Mouse (Mus musculus): ENCODE measurements around the gene Cyp39a1. TPM values are rescaled to one million over a fixed set of nuclear protein-coding genes. Genes with fewer than 3 reads are reported as not detected.

Cyp39a1 gene
- polyA plus RNA-seq, 1 experiment from 2014 or later: 63.7 TPM

DNA sequence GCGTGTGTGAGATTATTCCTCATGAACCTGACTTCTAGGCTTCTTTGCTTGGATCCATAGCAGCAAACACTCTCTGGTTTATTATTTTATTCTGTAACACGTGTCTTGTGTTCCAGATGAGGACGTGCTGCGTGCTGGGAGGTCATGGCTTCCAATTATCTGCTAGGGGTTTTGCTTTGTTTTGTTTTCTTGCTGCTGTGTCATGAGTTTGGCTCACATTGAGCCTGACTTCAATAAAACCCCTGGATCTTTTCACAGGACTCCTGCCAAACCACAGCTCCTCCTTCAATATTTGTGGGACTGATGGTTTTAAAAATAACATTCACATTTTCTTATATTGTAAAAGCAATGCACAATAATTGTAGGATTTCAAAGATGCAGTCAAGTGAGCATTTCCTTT lies 117.3 kb downstream of the Cyp39a1 start:
- no peak overlapping the region for H3K4me3 ChIP-seq (ENCODE audit: low read length)
- no peaks in the 10 kb centered on the region for H3K36me3 ChIP-seq (ENCODE audit: control insufficient read depth, insufficient read depth)
- no peak overlapping the region for H3K4me2 ChIP-seq (ENCODE audit: low read depth, low read length)
- ATAC-seq (replicated peaks; ENCODE audit: extremely low read depth, insufficient read depth, low FRiP score): no peak
- no peaks in the 10 kb centered on the region for H3K9me3 ChIP-seq (replicated peaks; ENCODE audit: control insufficient read depth, low read length)
- H3K4me1 ChIP-seq (ENCODE audit: control insufficient read depth, insufficient read depth, low read length): no peaks in the 10 kb centered on the region
- 72% methylated on average over 4 of the region's 4 CpGs for WGBS
- H3K27me3 ChIP-seq (ENCODE audit: control insufficient read depth, insufficient read depth, low read length): no peaks in the 10 kb centered on the region
- no peak overlapping the region for H3K27ac ChIP-seq (ENCODE audit: low read length)
- H3K9ac ChIP-seq (ENCODE audit: low read length): no peak overlapping the region

DNA sequence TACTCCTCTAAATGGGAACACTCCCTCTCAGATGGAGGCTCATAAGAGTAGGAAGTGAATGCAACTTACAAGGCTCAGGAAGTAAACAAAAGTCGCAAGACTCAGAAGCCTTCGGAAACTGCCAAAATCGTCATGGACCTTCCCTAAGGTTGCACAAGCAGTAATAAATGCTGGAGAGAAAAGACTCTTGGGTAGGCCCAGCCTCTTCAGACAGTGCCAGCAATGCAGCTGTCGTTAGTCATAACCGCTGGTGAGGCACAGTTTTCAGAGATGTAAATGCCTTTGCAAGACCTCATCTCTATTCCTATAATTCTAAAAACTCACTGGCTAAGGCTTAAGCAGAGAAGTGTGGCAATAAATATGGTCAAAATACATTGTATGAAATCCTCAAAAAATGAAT lies 121.0 kb downstream of the Cyp39a1 start:
- H3K9ac ChIP-seq (ENCODE audit: low read length): no peak overlapping the region
- no peaks in the 10 kb centered on the region for H3K4me1 ChIP-seq (ENCODE audit: control insufficient read depth, insufficient read depth, low read length)
- H3K9me3 ChIP-seq (replicated peaks; ENCODE audit: control insufficient read depth, low read length): no peaks in the 10 kb centered on the region
- H3K27me3 ChIP-seq (ENCODE audit: control insufficient read depth, insufficient read depth, low read length): no peaks in the 10 kb centered on the region
- H3K27ac ChIP-seq (ENCODE audit: low read length): no peak overlapping the region
- no peak overlapping the region for H3K4me2 ChIP-seq (ENCODE audit: low read depth, low read length)
- ATAC-seq (replicated peaks; ENCODE audit: extremely low read depth, insufficient read depth, low FRiP score): no peak
- H3K4me3 ChIP-seq (ENCODE audit: low read length): no peak overlapping the region
- WGBS: 78% methylated on average over 5 of the region's 5 CpGs
- no peaks in the 10 kb centered on the region for H3K36me3 ChIP-seq (ENCODE audit: control insufficient read depth, insufficient read depth)

DNA sequence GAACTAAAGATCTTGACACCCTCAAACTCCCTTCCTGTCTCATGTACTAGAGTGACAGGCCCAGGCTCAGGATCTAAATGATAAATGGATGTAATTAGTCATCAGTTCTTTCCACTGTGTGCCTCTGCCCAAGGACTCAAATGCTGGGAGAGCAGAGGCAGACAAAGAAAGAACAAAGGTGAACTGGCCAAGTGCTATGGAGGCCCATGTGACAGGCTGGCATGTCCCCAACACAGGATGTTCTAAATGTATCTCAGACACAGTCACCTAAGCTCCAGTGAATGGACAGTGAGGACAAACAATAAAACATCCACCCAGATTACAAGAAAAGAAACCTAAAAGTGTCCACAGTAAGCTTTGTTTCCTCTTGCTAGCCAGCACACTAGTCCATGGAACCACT lies 122.2 kb downstream of the Cyp39a1 start:
- Histone ChIP-seq H3K9me3 (replicated peaks; ENCODE audit: control insufficient read depth, low read length) (no peaks in the 10 kb centered on the region), H3K4me3 (ENCODE audit: low read length) (no peak overlapping the region), H3K9ac (ENCODE audit: low read length) (no peak overlapping the region), H3K36me3 (ENCODE audit: control insufficient read depth, insufficient read depth) (no peaks in the 10 kb centered on the region), H3K4me1 (ENCODE audit: control insufficient read depth, insufficient read depth, low read length) (no peaks in the 10 kb centered on the region), H3K27me3 (ENCODE audit: control insufficient read depth, insufficient read depth, low read length) (no peaks in the 10 kb centered on the region), H3K27ac (ENCODE audit: low read length) (no peak overlapping the region), H3K4me2 (ENCODE audit: low read depth, low read length) (no peak overlapping the region)
- 0 out of 2 replicates have a peak, but pooled peaks have one; percentile 41 for ATAC-seq (replicated peaks; ENCODE audit: extremely low read depth, insufficient read depth, low FRiP score)

DNA sequence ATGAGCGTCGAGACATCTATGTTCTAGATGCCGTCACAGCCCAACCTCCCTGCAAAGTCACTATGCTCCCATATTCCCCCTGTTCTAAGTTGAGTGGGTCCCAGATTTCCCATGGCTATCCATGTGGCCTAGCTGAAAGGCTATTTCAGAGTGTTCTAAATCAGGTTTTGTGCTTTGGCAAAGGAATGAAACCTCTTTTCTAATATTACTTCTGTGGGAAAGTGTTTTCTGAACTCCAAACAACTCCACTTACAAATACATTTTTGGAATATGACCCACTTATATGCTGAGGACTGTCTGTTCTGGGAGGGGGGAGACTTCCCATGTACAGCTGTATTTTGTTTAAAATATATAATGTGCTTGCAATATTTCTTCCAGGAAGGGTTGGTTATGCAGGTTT lies 124.5 kb downstream of the Cyp39a1 start:
- H3K9me3 ChIP-seq (replicated peaks; ENCODE audit: control insufficient read depth, low read length): no peaks in the 10 kb centered on the region
- H3K9ac ChIP-seq (ENCODE audit: low read length): no peak overlapping the region
- no peak overlapping the region for H3K27ac ChIP-seq (ENCODE audit: low read length)
- H3K4me2 ChIP-seq (ENCODE audit: low read depth, low read length): no peak overlapping the region
- 84% methylated on average over 3 of the region's 3 CpGs for WGBS
- no peak overlapping the region for H3K4me3 ChIP-seq (ENCODE audit: low read length)
- no peak for ATAC-seq (replicated peaks; ENCODE audit: extremely low read depth, insufficient read depth, low FRiP score)
- H3K4me1 ChIP-seq (ENCODE audit: control insufficient read depth, insufficient read depth, low read length): peaks cover 5% of the 10 kb centered on the region; the same call in 1 of the 2 replicates
- no peaks in the 10 kb centered on the region for H3K27me3 ChIP-seq (ENCODE audit: control insufficient read depth, insufficient read depth, low read length)
- no peaks in the 10 kb centered on the region for H3K36me3 ChIP-seq (ENCODE audit: control insufficient read depth, insufficient read depth)

DNA sequence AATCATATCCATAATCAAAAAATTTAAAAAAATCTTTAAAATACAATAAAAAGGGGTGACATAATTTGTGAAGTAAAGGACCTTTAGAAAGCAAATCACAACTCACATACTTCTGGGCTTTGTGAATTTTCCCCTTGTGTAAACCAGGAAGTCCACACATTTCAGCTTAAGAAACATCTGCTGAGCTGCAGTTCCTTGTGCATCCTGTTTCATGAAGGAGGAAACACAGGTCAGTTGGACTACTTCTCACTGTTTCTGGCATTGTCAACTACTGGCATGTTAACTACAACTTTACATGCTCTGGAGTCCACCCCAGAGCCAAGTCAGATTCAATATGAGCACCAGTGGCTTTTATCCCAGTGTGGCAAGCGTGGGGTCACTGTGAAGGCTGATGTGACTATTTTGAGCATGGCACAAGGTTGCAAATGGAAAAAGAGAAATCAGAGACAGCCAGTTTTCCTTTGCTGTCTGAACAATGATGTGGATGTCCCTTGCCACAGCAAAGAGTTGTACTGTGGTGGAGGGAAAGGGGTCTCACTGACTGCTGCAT lies 127.6 kb downstream of the Cyp39a1 start:
- Histone ChIP-seq H3K4me3 (ENCODE audit: low read length) (no peak overlapping the region), H3K27me3 (ENCODE audit: control insufficient read depth, insufficient read depth, low read length) (no peaks in the 10 kb centered on the region), H3K27ac (ENCODE audit: low read length) (no peak overlapping the region), H3K9ac (ENCODE audit: low read length) (no peak overlapping the region), H3K9me3 (replicated peaks; ENCODE audit: control insufficient read depth, low read length) (no peaks in the 10 kb centered on the region), H3K36me3 (ENCODE audit: control insufficient read depth, insufficient read depth) (no peaks in the 10 kb centered on the region), H3K4me1 (ENCODE audit: control insufficient read depth, insufficient read depth, low read length) (peaks cover 5% of the 10 kb centered on the region; the same call in 1 of the 2 replicates), H3K4me2 (ENCODE audit: low read depth, low read length) (no peak overlapping the region)
- 42% methylated on average over 1 of the region's 1 CpGs for WGBS
- ATAC-seq (replicated peaks; ENCODE audit: extremely low read depth, insufficient read depth, low FRiP score): no peak

Other genes with a start within 250 kb of the Cyp39a1 start
- 1.2 TPM in 1 of 2 replicates, not detected in the other for gene Mep1a, start 164.6 kb upstream of the Cyp39a1 start, polyA plus RNA-seq (2015; fragmentation: Nextera tagmentation; extraction: Ambion mirVana)
- 0.30 TPM in 1 of 2 replicates, not detected in the other for gene Ankrd66, start 123.8 kb upstream of the Cyp39a1 start, polyA plus RNA-seq (2015; fragmentation: Nextera tagmentation; extraction: Ambion mirVana)
- 12.1 and 17.4 TPM in 2 replicates for gene Pla2g7, start 99.3 kb upstream of the Cyp39a1 start, polyA plus RNA-seq (2015; fragmentation: Nextera tagmentation; extraction: Ambion mirVana)
- gene Tdrd6, start 37.1 kb upstream of the Cyp39a1 start, polyA plus RNA-seq (2015; fragmentation: Nextera tagmentation; extraction: Ambion mirVana): 0.03 TPM in 1 of 2 replicates, not detected in the other
- 18.7 and 20.7 TPM in 2 replicates for gene Slc25a27, start 211 bp upstream of the Cyp39a1 start, polyA plus RNA-seq (2015; fragmentation: Nextera tagmentation; extraction: Ambion mirVana)
- 63.1 and 63.9 TPM in 2 replicates for gene Rcan2, start 133.9 kb downstream of the Cyp39a1 start, polyA plus RNA-seq (2015; fragmentation: Nextera tagmentation; extraction: Ambion mirVana)

Measured in heart, embryonic 16.5 days (tissue).